Mouse (Mus musculus): ENCODE data around the gene Pabpc6.

GRCm38 (mm10) chr17:9631081-9631480 lies 38.4 kb downstream of the Pabpc6 start:
- TF ChIP-seq CTCF (IDR thresholded peaks at IDR 0.05; ENCODE audit: insufficient read depth, low read depth, low read length) = no peak
- no peak for TF ChIP-seq POLR2A (IDR thresholded peaks at IDR 0.05; ENCODE audit: insufficient read depth, low read depth, low read length)

Data from olfactory bulb, adult 2 months (tissue).